Mouse (Mus musculus): ENCODE measurements around the gene Sorbs1. TPM values are rescaled to one million over a fixed set of nuclear protein-coding genes. Genes with fewer than 3 reads are reported as not detected.

Gene Sorbs1
- polyA plus RNA-seq, 1 experiment from 2014 or later, result 152 TPM

- Histone ChIP-seq H3K9ac (ENCODE audit: low read length) (no peak overlapping the region; the same call in 1 of the 2 replicates), H3K4me3 (ENCODE audit: low read length) (no peak overlapping the region), H3K27ac (ENCODE audit: low read length) (no peak overlapping the region), H3K4me2 (ENCODE audit: low read depth, low read length) (no peak overlapping the region), H3K4me1 (ENCODE audit: control insufficient read depth, insufficient read depth, low read length) (peaks cover 57% of the 10 kb centered on the region), H3K27me3 (ENCODE audit: control insufficient read depth, insufficient read depth, low read length) (no peaks in the 10 kb centered on the region), H3K9me3 (replicated peaks; ENCODE audit: control insufficient read depth, low read length) (no peaks in the 10 kb centered on the region), H3K36me3 (ENCODE audit: control insufficient read depth, insufficient read depth) (no peaks in the 10 kb centered on the region)
- 77% methylated on average over 2 of the region's 2 CpGs for WGBS
- ATAC-seq (replicated peaks; ENCODE audit: extremely low read depth, insufficient read depth, low FRiP score), result no peak
These were observed 106.4 kb downstream of the Sorbs1 start for GRCm38 (mm10) chr19:40407186-40407585.

GRCm38 (mm10) chr19:40406661-40407060, 106.9 kb downstream of the Sorbs1 start:
- 91% methylated on average over 8 of the region's 8 CpGs for WGBS
- H3K27ac ChIP-seq (ENCODE audit: low read length), result peak overlapping the region; percentile 72

GRCm38 (mm10) chr19:40405808-40406207, 107.8 kb downstream of the Sorbs1 start:
- H3K4me3 ChIP-seq (ENCODE audit: low read length), result no peak overlapping the region
- 23% methylated on average over 11 of the region's 11 CpGs for WGBS
- peaks cover 58% of the 10 kb centered on the region for H3K4me1 ChIP-seq (ENCODE audit: control insufficient read depth, insufficient read depth, low read length)
- H3K4me2 ChIP-seq (ENCODE audit: low read depth, low read length), result no peak overlapping the region
- H3K9ac ChIP-seq (ENCODE audit: low read length), result no peak overlapping the region
- peak; percentile 38; the same call in 1 of the 2 replicates for ATAC-seq (replicated peaks; ENCODE audit: extremely low read depth, insufficient read depth, low FRiP score)
- H3K9me3 ChIP-seq (replicated peaks; ENCODE audit: control insufficient read depth, low read length), result no peaks in the 10 kb centered on the region
- no peaks in the 10 kb centered on the region for H3K36me3 ChIP-seq (ENCODE audit: control insufficient read depth, insufficient read depth)
- H3K27me3 ChIP-seq (ENCODE audit: control insufficient read depth, insufficient read depth, low read length), result no peaks in the 10 kb centered on the region
- peak overlapping the region; percentile 72 for H3K27ac ChIP-seq (ENCODE audit: low read length)

More at GRCm38 (mm10) chr19:40406661-40407060, 106.9 kb downstream of the Sorbs1 start:
- H3K27me3 ChIP-seq (ENCODE audit: control insufficient read depth, insufficient read depth, low read length), result no peaks in the 10 kb centered on the region
- no peak overlapping the region for H3K4me3 ChIP-seq (ENCODE audit: low read length)
- no peaks in the 10 kb centered on the region for H3K9me3 ChIP-seq (replicated peaks; ENCODE audit: control insufficient read depth, low read length)
- peaks cover 58% of the 10 kb centered on the region for H3K4me1 ChIP-seq (ENCODE audit: control insufficient read depth, insufficient read depth, low read length)
- no peak overlapping the region; the same call in 1 of the 2 replicates for H3K9ac ChIP-seq (ENCODE audit: low read length)
- H3K36me3 ChIP-seq (ENCODE audit: control insufficient read depth, insufficient read depth), result no peaks in the 10 kb centered on the region
- no peak overlapping the region for H3K4me2 ChIP-seq (ENCODE audit: low read depth, low read length)
- no peak for ATAC-seq (replicated peaks; ENCODE audit: extremely low read depth, insufficient read depth, low FRiP score)

GRCm38 (mm10) chr19:40404582-40404981, 109.0 kb downstream of the Sorbs1 start:
- no peak overlapping the region for H3K27ac ChIP-seq (ENCODE audit: low read length)
- ATAC-seq (replicated peaks; ENCODE audit: extremely low read depth, insufficient read depth, low FRiP score), result no peak
- H3K9me3 ChIP-seq (replicated peaks; ENCODE audit: control insufficient read depth, low read length), result no peaks in the 10 kb centered on the region
- H3K4me2 ChIP-seq (ENCODE audit: low read depth, low read length), result no peak overlapping the region
- 82% methylated on average over 2 of the region's 2 CpGs for WGBS
- H3K4me3 ChIP-seq (ENCODE audit: low read length), result no peak overlapping the region
- H3K36me3 ChIP-seq (ENCODE audit: control insufficient read depth, insufficient read depth), result no peaks in the 10 kb centered on the region
- H3K27me3 ChIP-seq (ENCODE audit: control insufficient read depth, insufficient read depth, low read length), result no peaks in the 10 kb centered on the region
- H3K4me1 ChIP-seq (ENCODE audit: control insufficient read depth, insufficient read depth, low read length), result peaks cover 51% of the 10 kb centered on the region
- H3K9ac ChIP-seq (ENCODE audit: low read length), result no peak overlapping the region

- Histone ChIP-seq H3K9ac (ENCODE audit: low read length) (no peak overlapping the region), H3K36me3 (ENCODE audit: control insufficient read depth, insufficient read depth) (no peaks in the 10 kb centered on the region), H3K27ac (ENCODE audit: low read length) (no peak overlapping the region), H3K4me1 (ENCODE audit: control insufficient read depth, insufficient read depth, low read length) (peaks cover 47% of the 10 kb centered on the region), H3K9me3 (replicated peaks; ENCODE audit: control insufficient read depth, low read length) (no peaks in the 10 kb centered on the region), H3K4me3 (ENCODE audit: low read length) (no peak overlapping the region), H3K4me2 (ENCODE audit: low read depth, low read length) (no peak overlapping the region), H3K27me3 (ENCODE audit: control insufficient read depth, insufficient read depth, low read length) (no peaks in the 10 kb centered on the region)
- 78% methylated on average over 4 of the region's 4 CpGs for WGBS
- ATAC-seq (replicated peaks; ENCODE audit: extremely low read depth, insufficient read depth, low FRiP score), result no peak
These were observed 109.6 kb downstream of the Sorbs1 start for GRCm38 (mm10) chr19:40403999-40404398.

GRCm38 (mm10) chr19:40402155-40402963, 111.2 kb downstream of the Sorbs1 start:
- WGBS, result 45% methylated on average over 15 of the region's 15 CpGs
- Histone ChIP-seq H3K4me3 (ENCODE audit: low read length) (no peak overlapping the region), H3K27me3 (ENCODE audit: control insufficient read depth, insufficient read depth, low read length) (no peaks in the 10 kb centered on the region), H3K36me3 (ENCODE audit: control insufficient read depth, insufficient read depth) (peaks cover 7% of the 10 kb centered on the region; the same call in 1 of the 2 replicates), H3K4me1 (ENCODE audit: control insufficient read depth, insufficient read depth, low read length) (peaks cover 44% of the 10 kb centered on the region), H3K4me2 (ENCODE audit: low read depth, low read length) (no peak overlapping the region), H3K9me3 (replicated peaks; ENCODE audit: control insufficient read depth, low read length) (no peaks in the 10 kb centered on the region), H3K27ac (ENCODE audit: low read length) (peak overlapping the region; percentile 58), H3K9ac (ENCODE audit: low read length) (no peak overlapping the region)
- no peak for ATAC-seq (replicated peaks; ENCODE audit: extremely low read depth, insufficient read depth, low FRiP score)

GRCm38 (mm10) chr19:40401213-40401612, 112.4 kb downstream of the Sorbs1 start:
- 23% methylated on average over 7 of the region's 7 CpGs for WGBS
- H3K36me3 ChIP-seq (ENCODE audit: control insufficient read depth, insufficient read depth), result peaks cover 7% of the 10 kb centered on the region; the same call in 1 of the 2 replicates
- peak; percentile 72 for ATAC-seq (replicated peaks; ENCODE audit: extremely low read depth, insufficient read depth, low FRiP score)
- no peaks in the 10 kb centered on the region for H3K27me3 ChIP-seq (ENCODE audit: control insufficient read depth, insufficient read depth, low read length)
- H3K4me3 ChIP-seq (ENCODE audit: low read length), result no peak overlapping the region
- H3K4me1 ChIP-seq (ENCODE audit: control insufficient read depth, insufficient read depth, low read length), result peaks cover 38% of the 10 kb centered on the region
- no peaks in the 10 kb centered on the region for H3K9me3 ChIP-seq (replicated peaks; ENCODE audit: control insufficient read depth, low read length)
- H3K4me2 ChIP-seq (ENCODE audit: low read depth, low read length), result no peak overlapping the region
- H3K27ac ChIP-seq (ENCODE audit: low read length), result peak overlapping the region; percentile 71
- 0 out of 2 replicates have a peak overlapping the region, but pooled peaks have one; percentile 38 for H3K9ac ChIP-seq (ENCODE audit: low read length)

- Histone ChIP-seq H3K27me3 (ENCODE audit: control insufficient read depth, insufficient read depth, low read length) (no peaks in the 10 kb centered on the region), H3K4me1 (ENCODE audit: control insufficient read depth, insufficient read depth, low read length) (peaks cover 44% of the 10 kb centered on the region), H3K27ac (ENCODE audit: low read length) (peak overlapping the region; percentile 71), H3K4me3 (ENCODE audit: low read length) (no peak overlapping the region), H3K4me2 (ENCODE audit: low read depth, low read length) (no peak overlapping the region), H3K9ac (ENCODE audit: low read length) (no peak overlapping the region), H3K36me3 (ENCODE audit: control insufficient read depth, insufficient read depth) (peaks cover 7% of the 10 kb centered on the region; the same call in 1 of the 2 replicates), H3K9me3 (replicated peaks; ENCODE audit: control insufficient read depth, low read length) (no peaks in the 10 kb centered on the region)
- ATAC-seq (replicated peaks; ENCODE audit: extremely low read depth, insufficient read depth, low FRiP score), result no peak
- WGBS, result 66% methylated on average over 11 of the region's 11 CpGs
These were observed 113.1 kb downstream of the Sorbs1 start for GRCm38 (mm10) chr19:40400426-40401030.
